Comparison of ENCODE assay signal across 8 mouse cellular contexts in genomic region chr1:173398323-173398970, GRCm38 (mm10). TPM values are rescaled to one million over a fixed set of nuclear protein-coding genes. Genes with fewer than 3 reads are reported as not detected.
A peak's percentile ranks its signal among the peaks of the same experiment; 100 is the strongest.
DNase-seq lines count a peak whose midpoint lies in the region; TF ChIP-seq lines count a peak whose summit lies in the region.

No protein-coding gene starts in this region.

- 35% methylated on average over 3 of the region's 3 CpGs for WGBS in embryonic facial prominence, embryonic 10.5 days
- 29% methylated on average over 3 of the region's 3 CpGs for WGBS in hindbrain, embryonic 10.5 days

- in situ Hi-C loops in ES-E14 (cut with MboI; ENCODE audit: low sequenced_read_pairs in 2 of 2, unreplicated experiment in 2 of 2), result loop anchor here (25.0 kb wide), 2 partner anchors 761 to 986 kb away; partner anchors contain the start of gene Dusp23 (in 1 of the 2)

- peak; percentile 44 for DNase-seq in ES-E14 (ENCODE audit: low read depth, low spot score)
- peak; percentile 78 for DNase-seq in adrenal gland, postnatal 14 days
- peak; percentile 64 for DNase-seq in embryonic facial prominence, embryonic 10.5 days (ENCODE audit: low spot score)
- DNase-seq in hindbrain, embryonic 10.5 days (ENCODE audit: low spot score), result peak; percentile 62
- DNase-seq in layer of hippocampus, postnatal 25 days (ENCODE audit: extremely low spot score in 1 of 2, low spot score in 1 of 2), result peak; percentile 68 to 96
- DNase-seq in lung, postnatal 25 days (ENCODE audit: low spot score), result peak; percentile 53
- DNase-seq in retina, postnatal 7 days (ENCODE audit: low read depth, low spot score), result peak; percentile 59
- no peak for DNase-seq in yolk sac, embryonic 10.5 days (ENCODE audit: low spot score)

- H3K9me3 ChIP-seq in ES-E14 (ENCODE audit: control insufficient read depth, insufficient read depth, low read depth, low read length), result no peaks in the 10 kb centered on the region
- no peaks in the 10 kb centered on the region for H3K9me3 ChIP-seq in embryonic facial prominence, embryonic 10.5 days
- H3K9me3 ChIP-seq in hindbrain, embryonic 10.5 days, result no peaks in the 10 kb centered on the region

- no peaks in the 10 kb centered on the region; a peak in 1 of 4 replicates for H3K4me1 ChIP-seq in ES-E14 (ENCODE audit: control insufficient read depth in 2 of 2, insufficient read depth in 2 of 2, low read length in 2 of 2, poor library complexity in 1 of 2)
- H3K4me1 ChIP-seq in embryonic facial prominence, embryonic 10.5 days, result no peaks in the 10 kb centered on the region
- H3K4me1 ChIP-seq in hindbrain, embryonic 10.5 days (replicated peaks), result no peaks in the 10 kb centered on the region

- no peak overlapping the region for H3K27ac ChIP-seq in ES-E14 (ENCODE audit: insufficient read depth, low read depth, low read length, poor library complexity, severe bottlenecking)
- H3K27ac ChIP-seq in embryonic facial prominence, embryonic 10.5 days (replicated peaks), result no peak overlapping the region
- H3K27ac ChIP-seq in hindbrain, embryonic 10.5 days, result no peak overlapping the region

- H3K27me3 ChIP-seq in embryonic facial prominence, embryonic 10.5 days (replicated peaks; ENCODE audit: low read depth, poor library complexity, severe bottlenecking), result no peaks in the 10 kb centered on the region
- H3K27me3 ChIP-seq in hindbrain, embryonic 10.5 days (ENCODE audit: insufficient read depth, poor library complexity, severe bottlenecking), result no peaks in the 10 kb centered on the region

- H3K36me3 ChIP-seq in ES-E14 (ENCODE audit: control insufficient read depth, insufficient read depth, low read length, poor library complexity, severe bottlenecking), result no peaks in the 10 kb centered on the region
- no peaks in the 10 kb centered on the region for H3K36me3 ChIP-seq in embryonic facial prominence, embryonic 10.5 days (replicated peaks)
- no peaks in the 10 kb centered on the region for H3K36me3 ChIP-seq in hindbrain, embryonic 10.5 days

- no peak overlapping the region for H3K4me3 ChIP-seq in ES-E14 (ENCODE audit: insufficient read depth in 1 of 2, low read depth in 1 of 2, low read length in 2 of 2, poor library complexity in 1 of 2, severe bottlenecking in 1 of 2)
- H3K4me3 ChIP-seq in embryonic facial prominence, embryonic 10.5 days, result no peak overlapping the region
- no peak overlapping the region for H3K4me3 ChIP-seq in hindbrain, embryonic 10.5 days

- no peak overlapping the region for H3K9ac ChIP-seq in ES-E14 (ENCODE audit: insufficient read depth, low read depth, low read length, poor library complexity, severe bottlenecking)

TF ChIP-seq in ES-E14, 5 proteins besides CTCF, POLR2A, EP300 and RAD21:
- TF ChIP-seq CHD2 (IDR thresholded peaks at IDR 0.05; ENCODE audit: low read depth, low read length), result no peak
- no peak for TF ChIP-seq ZNF384 (IDR thresholded peaks at IDR 0.05; ENCODE audit: low read depth, low read length)
- TF ChIP-seq MAFK (IDR thresholded peaks at IDR 0.05; ENCODE audit: insufficient read depth, low read depth, low read length), result no peak
- TF ChIP-seq ZC3H11A (IDR thresholded peaks at IDR 0.05; ENCODE audit: borderline replicate concordance, low read depth, low read length), result peak; percentile 49; the same call in 1 of the 2 replicates

RNA-seq across cellular contexts. Expression of gene Cadm3, which starts 31.0 kb away (rescaled TPM):
- 0.85 and 1.0 TPM in 2 replicates for total RNA-seq in ES-E14 (2012; rRNA removed)
- 9.7 and 11.2 TPM in 2 replicates for total RNA-seq in adrenal gland, postnatal 14 days (2021)
- 1.6 and 2.0 TPM in 2 replicates for polyA plus RNA-seq in embryonic facial prominence, embryonic 10.5 days (2016; fragmentation: Nextera tagmentation; extraction: Ambion mirVana)
- 3.9 and 17.7 TPM in 2 replicates for polyA plus RNA-seq in hindbrain, embryonic 10.5 days (2016; fragmentation: Nextera tagmentation; extraction: Ambion mirVana)
- 100 to 1,000 TPM; 362 to 370 TPM for total RNA-seq in layer of hippocampus, postnatal 25 days (2021)

RNA-seq across cellular contexts. Expression of gene Aim2, which starts 47.8 kb away (rescaled TPM):
- total RNA-seq in ES-E14 (2012; rRNA removed), result 17.0 and 26.0 TPM in 2 replicates
- total RNA-seq in adrenal gland, postnatal 14 days (2021), result 0.37 and 3.0 TPM in 2 replicates
- 3.8 and 3.9 TPM in 2 replicates for polyA plus RNA-seq in embryonic facial prominence, embryonic 10.5 days (2016; fragmentation: Nextera tagmentation; extraction: Ambion mirVana)
- polyA plus RNA-seq in hindbrain, embryonic 10.5 days (2016; fragmentation: Nextera tagmentation; extraction: Ambion mirVana), result 3.9 and 4.8 TPM in 2 replicates
- total RNA-seq in layer of hippocampus, postnatal 25 days (2021), result 1 to 10 TPM; 3.2 to 4.6 TPM

Comparison
In these comparisons a context has a peak if more than half of its experiments do, and no peak if none do; other contexts are left out.
1. RNA of gene Cadm3, which starts 31.0 kb away (total RNA-seq): 362 to 370 TPM in layer of hippocampus, postnatal 25 days; 9.7 to 11.2 TPM in adrenal gland, postnatal 14 days and 0.85 to 1.0 TPM in ES-E14; every median in the first group is over 10 times any median in the second.